Mouse (Mus musculus) lung, adult 2 months (tissue): ENCODE measurements around the gene Espl1.

Source experiments
- CTCF ChIP-seq: fragments of 200-500 bp; IDR thresholded peaks from 2 replicates; pipeline ENCODE4 v1.5.1; 2011; ENCODE audit warnings: mild to moderate bottlenecking, low read length, control low read depth; ENCODE audit not compliant: insufficient read depth
- POLR2A ChIP-seq: fragments of 200-500 bp; IDR thresholded peaks from 2 replicates; pipeline ENCODE4 v1.6.1; 2011; ENCODE audit warnings: low read depth, mild to moderate bottlenecking, control low read depth, low read length, borderline replicate concordance; ENCODE audit errors: extremely low read depth

DNA sequence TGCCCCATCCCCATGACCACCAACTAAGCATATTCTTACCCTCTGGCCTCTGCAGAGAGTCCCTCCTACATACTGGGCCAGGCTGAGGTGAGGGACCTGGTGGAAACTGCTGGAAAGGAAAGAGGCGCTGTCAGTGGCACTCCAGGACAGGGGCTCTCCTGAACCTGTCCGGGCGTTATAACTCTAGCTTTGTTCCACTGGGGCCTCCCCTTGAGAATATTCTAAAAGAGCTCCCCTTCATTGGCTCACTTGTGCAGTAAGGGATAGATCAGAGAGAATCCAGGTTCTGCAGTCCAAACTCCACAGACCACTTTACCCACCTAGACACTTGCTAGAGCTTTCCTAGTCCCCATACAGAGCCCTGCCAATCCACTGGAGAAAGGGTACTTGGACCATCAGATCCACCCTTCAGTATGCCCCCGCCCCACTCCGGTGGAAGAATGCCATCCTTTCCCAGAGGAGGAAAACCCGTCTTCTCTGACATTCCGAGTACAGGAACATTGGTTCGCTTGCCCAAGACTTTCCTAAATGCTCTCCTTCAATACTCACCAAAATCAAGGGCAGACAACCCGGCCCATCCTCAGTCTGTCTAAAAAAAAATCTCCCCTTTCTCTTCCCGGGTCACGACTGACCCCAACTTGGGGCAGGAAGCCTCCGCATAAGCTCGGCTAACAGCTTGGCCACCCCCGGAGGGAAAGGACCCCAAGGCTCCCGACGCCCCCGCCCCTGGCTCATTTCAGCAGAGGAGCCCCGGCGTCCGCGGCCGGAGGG lies 39.5 kb upstream of the Espl1 start:
- TF ChIP-seq POLR2A (no peak), CTCF (no peak)
